In genomic region chr15:82175091-82175490, GRCm38 (mm10) we compare ENCODE assay signal across 14 mouse cellular contexts. TPM values are rescaled to one million over a fixed set of nuclear protein-coding genes. Genes with fewer than 3 reads are reported as not detected.
DNase-seq lines count a peak whose midpoint lies in the region.
"Had no signal": no experiment of that assay in that cellular context is flagged by ENCODE, and none has a peak within 500 bp of the region (broad histone marks: within the 10 kb centered on the region; RNA-seq: fewer than 3 reads in every experiment).

No protein-coding gene starts in this region.

- peak; percentile 57 for DNase-seq in adrenal gland, adult 2 months
- DNase-seq in adrenal gland, postnatal 25 days, result no peak
- peak; percentile 36 for DNase-seq in adrenal gland, postnatal 14 days
- no peak for DNase-seq in adrenal gland, adult 18-20 months (ENCODE audit: low spot score in 2 of 2)
- DNase-seq in heart, postnatal 14 days, result no peak
- DNase-seq: cerebellum, adult 11 months; cerebellum, adult 18-20 months; cerebellum, adult 8-10 months; cerebellum, adult 9-11 months; cerebellum, postnatal 14 days; cerebellum, postnatal 36 days; embryo, embryonic 11 days had no signal

- intact Hi-C loops in heart, postnatal 14 days (cut with DNase I), result no loop called here

RNA-seq across cellular contexts. Expression of gene Srebf2, which starts 28.1 kb away (rescaled TPM):
- 100 to 1,000 TPM in 1 of 2 experiments, 10 to 100 TPM in 1; 93.2 to 101 TPM for total RNA-seq in adrenal gland, adult 2 months (2021)
- polyA plus RNA-seq in adrenal gland, adult 2 months (2012; rRNA removed), result 232 and 261 TPM in 2 replicates
- 85.2 and 95.5 TPM in 2 replicates for total RNA-seq in adrenal gland, postnatal 25 days (2021)
- total RNA-seq in adrenal gland, postnatal 14 days (2021), result 46.9 and 49.2 TPM in 2 replicates
- 100 to 1,000 TPM in 1 of 2 experiments, 10 to 100 TPM in 1; 79.3 to 109 TPM for total RNA-seq in adrenal gland, adult 18-20 months (2021)
- 10 to 100 TPM; 18.7 to 22.6 TPM for total RNA-seq in heart, postnatal 14 days (2021)

RNA-seq across cellular contexts. Expression of gene Shisa8, which starts 37.5 kb away (rescaled TPM):
- total RNA-seq in adrenal gland, adult 2 months (2021), result under 1 TPM in 1 of 2 experiments, not detected in 1; 0.69 TPM
- polyA plus RNA-seq in adrenal gland, adult 2 months (2012; rRNA removed), result 1.3 and 2.5 TPM in 2 replicates
- 0.24 and 0.48 TPM in 2 replicates for total RNA-seq in adrenal gland, postnatal 25 days (2021)
- 0.44 and 1.1 TPM in 2 replicates for total RNA-seq in adrenal gland, postnatal 14 days (2021)
- total RNA-seq in adrenal gland, adult 18-20 months (2021), result under 1 TPM; 0.13 to 0.27 TPM
- total RNA-seq in heart, postnatal 14 days (2021), result under 1 TPM; 0.14 to 0.34 TPM
- total RNA-seq: MEL had no signal

RNA-seq across cellular contexts. Expression of gene Ccdc134, which starts 47.4 kb away (rescaled TPM):
- 1 to 10 TPM; 6.2 to 8.5 TPM for total RNA-seq in adrenal gland, adult 2 months (2021)
- 20.7 and 26.5 TPM in 2 replicates for polyA plus RNA-seq in adrenal gland, adult 2 months (2012; rRNA removed)
- total RNA-seq in adrenal gland, postnatal 25 days (2021), result 11.2 and 11.3 TPM in 2 replicates
- total RNA-seq in adrenal gland, postnatal 14 days (2021), result 6.6 and 12.1 TPM in 2 replicates
- total RNA-seq in adrenal gland, adult 18-20 months (2021), result 1 to 10 TPM; 6.7 to 8.9 TPM
- total RNA-seq in heart, postnatal 14 days (2021), result 1 to 10 TPM; 4.8 to 5.8 TPM

RNA-seq across cellular contexts. Expression of gene Tnfrsf13c, which starts 49.1 kb away (rescaled TPM):
- total RNA-seq in adrenal gland, adult 2 months (2021), result not detected
- polyA plus RNA-seq in adrenal gland, adult 2 months (2012; rRNA removed), result 0.08 and 0.15 TPM in 2 replicates
- total RNA-seq in adrenal gland, postnatal 25 days (2021), result 0.21 TPM in 1 of 2 replicates, not detected in the other
- total RNA-seq in adrenal gland, postnatal 14 days (2021), result 1.0 and 6.8 TPM in 2 replicates
- under 1 TPM; 0.16 to 0.17 TPM for total RNA-seq in adrenal gland, adult 18-20 months (2021)
- total RNA-seq in heart, postnatal 14 days (2021), result under 1 TPM; 0.24 TPM
- polyA plus RNA-seq: forebrain, embryonic 10.5 days had no signal

Comparison
In these comparisons a context has a peak if more than half of its experiments do, and no peak if none do; other contexts are left out.
1. DNase-seq: peak in adrenal gland, adult 2 months (single experiment) and adrenal gland, postnatal 14 days (single experiment); none in adrenal gland, postnatal 25 days (single experiment), adrenal gland, adult 18-20 months (0 of 2) and heart, postnatal 14 days (0 of 2).